Mouse (Mus musculus): Measurements from ENCODE around the gene Ppp2r5c. TPM values are rescaled to one million over a fixed set of nuclear protein-coding genes. Genes with fewer than 3 reads are reported as not detected.
A peak's percentile ranks its signal among the peaks of the same experiment; 100 is the strongest.

The Ppp2r5c gene
- polyA plus RNA-seq, 1 experiment: 171 TPM

DNA sequence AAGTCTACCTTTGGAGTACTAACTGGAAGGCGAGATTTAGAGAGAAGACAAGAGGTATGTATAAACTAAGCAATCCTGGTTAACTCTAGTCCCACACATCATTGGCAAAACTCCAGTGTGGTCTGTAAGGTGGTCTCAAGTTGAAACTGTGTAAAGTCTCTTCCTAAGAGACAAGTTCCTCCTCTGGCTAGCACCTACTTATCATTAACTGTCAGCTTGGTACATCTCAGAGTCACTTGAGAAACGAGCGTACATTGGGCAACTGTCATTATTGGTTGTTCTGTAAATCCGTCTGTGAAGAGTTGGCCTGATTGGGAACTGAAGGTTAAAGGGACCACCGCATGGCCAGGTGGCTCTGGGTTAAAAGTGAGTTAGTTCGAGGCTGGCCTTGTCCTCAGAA lies 141.7 kb downstream of the Ppp2r5c start:
- Histone ChIP-seq H3K27ac (ENCODE audit: insufficient read depth, low read length) (no peak overlapping the region), H3K4me1 (ENCODE audit: control insufficient read depth, insufficient read depth, low read length) (no peaks in the 10 kb centered on the region; the same call in 1 of the 2 replicates), H3K4me3 (ENCODE audit: insufficient read depth, low read length) (no peak overlapping the region)
- TF ChIP-seq CTCF (IDR thresholded peaks at IDR 0.05; ENCODE audit: borderline replicate concordance, insufficient read depth, low read length) (no peak), POLR2A (IDR thresholded peaks at IDR 0.05; ENCODE audit: low read depth, low read length) (no peak)

DNA sequence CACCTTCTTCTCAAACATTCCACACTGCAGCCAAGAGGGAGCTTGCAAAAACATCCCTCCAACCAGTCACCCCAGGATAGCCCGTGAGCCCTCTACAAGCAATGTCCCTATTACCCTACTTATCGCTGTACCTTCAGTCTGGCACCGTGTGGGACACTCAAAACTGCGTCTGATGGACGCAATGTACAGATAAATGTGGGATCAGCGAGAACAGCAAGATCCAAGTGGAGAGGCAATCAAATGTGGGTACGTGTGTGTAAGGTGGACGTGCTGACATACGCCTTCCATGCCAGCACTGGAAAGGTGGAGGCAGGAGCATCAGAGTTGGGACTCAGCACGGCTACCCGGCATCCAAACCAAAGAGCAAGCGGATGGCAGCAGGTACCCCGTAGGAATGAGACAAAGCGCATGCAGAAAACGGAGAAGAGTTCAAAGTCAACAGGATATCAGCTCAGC lies 143.9 kb downstream of the Ppp2r5c start:
- H3K4me1 ChIP-seq (ENCODE audit: control insufficient read depth, insufficient read depth, low read length): no peaks in the 10 kb centered on the region; the same call in 1 of the 2 replicates
- TF ChIP-seq POLR2A (IDR thresholded peaks at IDR 0.05; ENCODE audit: low read depth, low read length) (no peak), CTCF (IDR thresholded peaks at IDR 0.05; ENCODE audit: borderline replicate concordance, insufficient read depth, low read length) (no peak)
- peak overlapping the region; percentile 89 for H3K27ac ChIP-seq (ENCODE audit: insufficient read depth, low read length)
- H3K4me3 ChIP-seq (ENCODE audit: insufficient read depth, low read length): peak overlapping the region; percentile 77

DNA sequence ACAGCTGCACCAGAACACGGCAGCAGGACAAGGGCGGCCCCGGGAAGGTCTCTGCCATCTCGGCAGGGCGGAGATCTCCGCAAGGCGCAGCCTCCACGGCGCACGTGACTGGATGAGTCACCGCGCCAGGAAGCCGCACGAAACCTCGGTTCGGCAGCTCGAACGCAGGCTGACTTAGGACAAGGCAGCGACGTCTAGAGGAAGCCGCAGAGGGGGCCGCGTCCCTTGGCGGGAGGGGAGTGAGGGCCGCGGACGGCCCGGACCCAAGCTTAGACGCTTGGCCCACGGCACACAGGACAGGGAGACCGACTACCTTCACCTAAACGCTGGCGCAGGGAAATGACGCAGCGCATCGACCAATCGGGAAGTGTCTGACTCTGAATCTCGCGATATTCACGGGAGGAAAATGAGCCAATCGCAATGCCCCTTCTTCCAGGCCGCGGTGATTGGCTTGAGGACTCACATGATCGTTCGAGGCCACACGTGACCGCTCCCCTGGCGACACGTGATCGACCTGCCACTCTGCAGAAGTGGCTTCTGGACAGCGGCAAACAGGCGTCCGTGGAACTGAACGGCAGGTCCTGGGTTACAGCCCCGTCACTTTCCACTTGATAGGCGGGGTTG lies 144.5 kb downstream of the Ppp2r5c start:
- H3K4me1 ChIP-seq (ENCODE audit: control insufficient read depth, insufficient read depth, low read length): no peaks in the 10 kb centered on the region; the same call in 1 of the 2 replicates
- H3K27ac ChIP-seq (ENCODE audit: insufficient read depth, low read length): peak overlapping the region; percentile 89
- H3K4me3 ChIP-seq (ENCODE audit: insufficient read depth, low read length): peak overlapping the region; percentile 83
- TF ChIP-seq POLR2A (IDR thresholded peaks at IDR 0.05; ENCODE audit: low read depth, low read length): peak; percentile 90
- TF ChIP-seq CTCF (IDR thresholded peaks at IDR 0.05; ENCODE audit: borderline replicate concordance, insufficient read depth, low read length): no peak

DNA sequence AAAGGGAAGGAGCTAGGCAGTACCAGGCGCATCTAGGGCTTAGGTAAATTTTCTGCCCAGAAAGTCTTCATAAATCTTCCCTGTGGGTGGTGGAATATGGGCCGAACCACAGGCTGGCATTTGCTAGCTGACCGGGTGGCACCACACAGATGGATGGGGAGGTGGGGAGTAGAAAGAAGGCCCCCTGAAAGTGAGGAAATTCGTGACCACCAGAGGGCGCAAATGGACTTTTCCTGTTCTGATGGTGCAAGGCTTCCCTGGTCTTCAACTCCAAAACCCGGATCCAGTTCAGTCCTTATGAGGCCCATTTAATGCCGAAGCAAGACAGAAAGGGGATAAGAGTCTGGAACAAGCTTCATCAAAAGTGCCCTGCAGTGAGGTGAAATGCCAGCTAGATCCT lies 151.6 kb downstream of the Ppp2r5c start:
- Histone ChIP-seq H3K4me3 (ENCODE audit: insufficient read depth, low read length) (no peak overlapping the region), H3K4me1 (ENCODE audit: control insufficient read depth, insufficient read depth, low read length) (peaks cover 7% of the 10 kb centered on the region; the same call in 1 of the 2 replicates), H3K27ac (ENCODE audit: insufficient read depth, low read length) (no peak overlapping the region)
- TF ChIP-seq CTCF (IDR thresholded peaks at IDR 0.05; ENCODE audit: borderline replicate concordance, insufficient read depth, low read length): peak; percentile 44; the same call in 1 of the 2 replicates
- no peak for TF ChIP-seq POLR2A (IDR thresholded peaks at IDR 0.05; ENCODE audit: low read depth, low read length)

DNA sequence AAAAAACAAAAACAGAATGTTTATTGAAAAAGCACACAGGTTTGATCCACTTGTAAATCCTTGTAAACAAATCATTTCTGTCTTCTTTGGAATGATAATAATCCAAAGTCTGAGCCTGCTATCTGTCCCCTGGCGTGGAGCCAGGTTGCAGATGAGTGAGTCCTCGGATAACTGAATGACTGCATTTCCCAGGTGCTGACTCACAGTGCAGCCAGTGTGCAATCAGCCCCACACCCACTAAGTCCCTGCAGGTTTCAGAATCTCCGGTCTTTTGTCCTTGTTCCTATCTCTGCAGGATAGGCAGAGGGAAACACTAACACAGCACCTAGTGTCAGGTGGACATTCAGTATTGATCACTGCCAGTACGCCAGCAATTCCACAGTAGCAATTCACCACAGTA lies 152.9 kb downstream of the Ppp2r5c start:
- TF ChIP-seq CTCF (IDR thresholded peaks at IDR 0.05; ENCODE audit: borderline replicate concordance, insufficient read depth, low read length) (no peak), POLR2A (IDR thresholded peaks at IDR 0.05; ENCODE audit: low read depth, low read length) (no peak)
- no peak overlapping the region for H3K27ac ChIP-seq (ENCODE audit: insufficient read depth, low read length)
- peaks cover 7% of the 10 kb centered on the region; the same call in 1 of the 2 replicates for H3K4me1 ChIP-seq (ENCODE audit: control insufficient read depth, insufficient read depth, low read length)
- no peak overlapping the region for H3K4me3 ChIP-seq (ENCODE audit: insufficient read depth, low read length)

DNA sequence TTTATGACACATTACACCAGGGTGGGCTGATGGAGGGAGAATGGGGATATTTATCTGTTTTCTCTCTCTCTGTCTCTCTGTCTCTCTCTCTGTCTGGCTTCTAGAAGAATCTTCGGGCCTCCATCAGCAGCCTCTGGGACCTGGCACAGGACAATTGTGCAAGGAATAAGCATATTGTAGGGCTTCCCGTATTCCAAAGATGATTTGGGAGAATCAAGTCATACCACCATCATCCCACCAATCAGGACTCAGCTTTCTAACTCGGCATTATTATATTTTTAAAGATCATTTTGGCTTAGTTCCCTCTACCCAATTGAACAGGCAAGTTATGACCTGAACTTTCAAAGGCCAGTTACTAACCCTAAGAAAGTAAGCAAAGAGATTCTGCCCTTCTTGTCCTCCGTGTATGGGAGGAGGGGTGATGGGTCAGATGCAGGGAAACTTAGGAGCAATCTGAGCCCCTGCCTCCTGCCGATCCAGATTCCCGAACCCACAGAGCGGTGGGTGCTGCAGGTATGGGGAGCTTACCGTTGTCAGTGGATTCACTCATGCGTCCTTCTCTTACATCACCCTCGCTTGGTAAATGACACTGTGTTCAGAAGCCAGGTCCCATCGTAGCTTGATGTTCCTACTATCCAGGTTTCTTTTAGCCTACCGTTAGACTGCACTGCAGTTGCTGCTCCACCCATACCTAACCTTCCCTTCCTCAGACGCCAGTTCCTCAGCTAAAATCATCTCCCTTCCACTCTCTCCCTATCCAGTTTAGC lies 153.5 kb downstream of the Ppp2r5c start:
- Histone ChIP-seq H3K4me1 (ENCODE audit: control insufficient read depth, insufficient read depth, low read length) (peaks cover 7% of the 10 kb centered on the region; the same call in 1 of the 2 replicates), H3K27ac (ENCODE audit: insufficient read depth, low read length) (no peak overlapping the region), H3K4me3 (ENCODE audit: insufficient read depth, low read length) (peak overlapping the region; percentile 38)
- no peak for TF ChIP-seq CTCF (IDR thresholded peaks at IDR 0.05; ENCODE audit: borderline replicate concordance, insufficient read depth, low read length)
- TF ChIP-seq POLR2A (IDR thresholded peaks at IDR 0.05; ENCODE audit: low read depth, low read length): no peak

DNA sequence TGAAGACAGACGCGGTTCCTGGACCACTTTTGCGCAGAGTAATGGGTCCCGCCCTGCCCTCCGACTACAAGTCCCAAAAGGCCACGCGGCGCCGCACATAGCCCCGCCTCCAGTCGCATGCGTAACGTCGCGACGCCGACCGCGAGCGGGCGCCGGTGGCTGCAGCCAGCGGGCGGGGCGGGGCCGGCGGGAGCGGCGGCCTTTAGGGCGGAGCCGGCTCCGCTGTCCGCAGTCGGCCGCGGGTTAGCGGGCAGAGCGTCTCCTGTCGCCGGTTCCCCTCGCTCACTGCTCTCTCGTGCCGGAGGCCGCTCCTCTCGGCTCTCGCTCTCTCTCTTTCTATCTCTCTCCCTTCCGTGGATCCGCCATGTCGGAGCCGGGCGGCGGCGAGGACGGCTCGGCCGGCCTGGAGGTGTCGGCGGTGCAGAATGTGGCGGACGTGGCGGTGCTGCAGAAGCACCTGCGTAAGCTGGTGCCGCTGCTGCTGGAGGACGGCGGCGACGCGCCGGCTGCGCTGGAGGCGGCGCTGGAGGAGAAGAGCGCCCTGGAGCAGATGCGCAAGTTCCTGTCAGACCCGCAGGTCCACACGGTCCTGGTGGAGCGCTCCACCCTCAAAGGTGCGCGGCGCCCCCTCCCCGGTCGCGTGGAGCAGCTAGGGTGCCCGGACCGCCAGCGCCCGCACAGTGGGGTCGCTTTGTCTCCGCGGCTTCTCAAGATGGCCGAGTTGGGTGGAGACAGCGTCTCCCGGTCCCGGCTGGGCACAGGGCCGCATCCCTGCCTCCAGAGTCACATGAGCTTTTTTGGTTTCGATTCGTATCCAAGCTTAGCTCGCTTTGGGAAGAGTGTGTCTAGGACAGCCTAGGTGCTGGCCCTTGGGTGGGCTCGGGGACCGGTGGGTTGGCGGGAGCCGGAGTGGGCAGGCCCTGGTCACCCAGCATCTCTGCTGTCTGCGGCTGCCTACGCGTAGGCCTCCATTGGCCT lies 154.6 kb downstream of the Ppp2r5c start, which contains the start of gene Dync1h1:
Gene Dync1h1 (plus strand): TSS at position 212 of the 978 bp plus-strand sequence.
- peak within 1 kb of the TSS; percentile 87 for H3K27ac ChIP-seq (ENCODE audit: insufficient read depth, low read length)
- TF ChIP-seq POLR2A (IDR thresholded peaks at IDR 0.05; ENCODE audit: low read depth, low read length) (peak; percentile 98), CTCF (IDR thresholded peaks at IDR 0.05; ENCODE audit: borderline replicate concordance, insufficient read depth, low read length) (no peak)
- H3K4me1 ChIP-seq (ENCODE audit: control insufficient read depth, insufficient read depth, low read length): peaks cover 7% of the 10 kb centered on the region; the same call in 1 of the 2 replicates
- H3K4me3 ChIP-seq (ENCODE audit: insufficient read depth, low read length): peak within 1 kb of the TSS; percentile 62

DNA sequence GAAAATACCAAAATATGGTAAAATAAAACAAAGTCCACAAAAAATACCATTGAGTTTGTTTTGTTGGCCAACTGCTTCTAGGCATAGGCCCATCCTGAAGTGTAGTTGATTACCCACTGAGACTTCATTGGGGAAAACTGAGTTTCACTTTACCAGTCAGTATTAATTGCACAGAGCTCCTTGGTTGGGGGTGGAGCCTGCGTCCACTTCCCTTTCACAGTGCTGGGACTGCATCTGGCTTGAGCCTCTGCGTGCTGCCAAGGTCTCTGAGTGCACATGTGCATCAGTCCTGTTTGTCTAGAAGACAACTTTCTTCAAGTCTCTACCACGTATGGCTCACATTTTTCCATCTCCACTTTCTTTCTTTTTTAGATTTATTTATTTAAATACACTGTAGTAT lies 159.2 kb downstream of the Ppp2r5c start:
- Histone ChIP-seq H3K27ac (ENCODE audit: insufficient read depth, low read length) (no peak overlapping the region), H3K4me1 (ENCODE audit: control insufficient read depth, insufficient read depth, low read length) (0 out of 2 replicates have a peak, but pooled peaks cover 3% of the 10 kb centered on the region), H3K4me3 (ENCODE audit: insufficient read depth, low read length) (no peak overlapping the region)
- TF ChIP-seq CTCF (IDR thresholded peaks at IDR 0.05; ENCODE audit: borderline replicate concordance, insufficient read depth, low read length) (no peak), POLR2A (IDR thresholded peaks at IDR 0.05; ENCODE audit: low read depth, low read length) (no peak)

DNA sequence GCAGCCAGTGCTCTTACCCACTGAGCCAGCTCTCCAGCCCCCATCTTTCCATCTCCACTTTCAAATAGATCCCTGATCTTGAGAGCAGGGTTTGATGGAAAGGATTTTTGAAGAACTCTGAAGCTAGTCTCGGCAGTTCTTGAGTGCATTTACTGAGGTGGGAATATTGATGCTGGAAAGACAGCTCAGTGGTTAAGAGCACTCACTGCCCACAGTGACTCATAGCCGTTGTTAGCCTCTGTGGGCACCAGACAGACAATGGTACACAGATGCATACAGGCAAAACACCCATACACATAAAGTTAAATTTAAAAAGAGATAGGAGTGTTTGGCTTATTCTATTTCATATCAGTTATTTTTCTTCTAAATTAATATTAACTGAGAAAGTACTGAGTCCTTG lies 159.8 kb downstream of the Ppp2r5c start:
- H3K4me1 ChIP-seq (ENCODE audit: control insufficient read depth, insufficient read depth, low read length): 0 out of 2 replicates have a peak, but pooled peaks cover 3% of the 10 kb centered on the region
- TF ChIP-seq CTCF (IDR thresholded peaks at IDR 0.05; ENCODE audit: borderline replicate concordance, insufficient read depth, low read length) (no peak), POLR2A (IDR thresholded peaks at IDR 0.05; ENCODE audit: low read depth, low read length) (no peak)
- H3K27ac ChIP-seq (ENCODE audit: insufficient read depth, low read length): no peak overlapping the region
- H3K4me3 ChIP-seq (ENCODE audit: insufficient read depth, low read length): no peak overlapping the region
